ENCODE assay signal across 16 mouse cellular contexts in genomic region chr9:116084324-116084931, GRCm38 (mm10).
A peak's percentile ranks its signal among the peaks of the same experiment; 100 is the strongest.
DNase-seq lines count a peak whose midpoint lies in the region; ATAC-seq and TF ChIP-seq lines count a peak whose summit lies in the region.
"Had no signal": no experiment of that assay in that cellular context is flagged by ENCODE, and none has a peak within 500 bp of the region (broad histone marks: within the 10 kb centered on the region; RNA-seq: fewer than 3 reads in every experiment).

No protein-coding gene starts in this region.

- peak; percentile 66 for DNase-seq in liver, adult 2 months (ENCODE audit: extremely low read depth, low read depth, low spot score)
- DNase-seq in liver, embryonic 11.5 days (ENCODE audit: low spot score): no peak
- DNase-seq in lung, postnatal 25 days (ENCODE audit: low spot score): peak; percentile 45
- DNase-seq in splenic B cell, adult 2 months (ENCODE audit: low read depth, low spot score): peak; percentile 52
- no peak for DNase-seq in hindbrain, embryonic 11.5 days (ENCODE audit: low spot score)
- no peak for DNase-seq in adrenal gland, postnatal 14 days
- DNase-seq in embryonic facial prominence, embryonic 10.5 days (ENCODE audit: low spot score): no peak
- DNase-seq: cerebellum, adult 11 months; left cerebral cortex, postnatal 4 days; right cerebral cortex, postnatal 4 days had no signal

- WGBS in liver, adult 2 months: 45% methylated on average over 12 of the region's 12 CpGs
- WGBS in liver, embryonic 11.5 days: 73% methylated on average over 12 of the region's 12 CpGs
- WGBS in hindbrain, embryonic 11.5 days: 94% methylated on average over 12 of the region's 12 CpGs
- WGBS in embryonic facial prominence, embryonic 10.5 days: 91% methylated on average over 12 of the region's 12 CpGs

- no peak for TF ChIP-seq CTCF in liver, adult 2 months (IDR thresholded peaks at IDR 0.05; ENCODE audit: low read depth, low read length)
- TF ChIP-seq CTCF in bone marrow macrophage, adult 2 months (IDR thresholded peaks at IDR 0.05; ENCODE audit: low read depth, low read length): no peak

- no peak overlapping the region for H3K9ac ChIP-seq in liver, adult 2 months (ENCODE audit: low read depth, low read length)
- no peak overlapping the region for H3K9ac ChIP-seq in liver, embryonic 11.5 days (ENCODE audit: low read depth, low read length)
- H3K9ac ChIP-seq in hindbrain, embryonic 11.5 days (ENCODE audit: low read depth, low read length): no peak overlapping the region
- H3K9ac ChIP-seq: heart, embryonic 15.5 days had no signal

- no peak overlapping the region for H3K4me2 ChIP-seq in liver, embryonic 11.5 days
- H3K4me2 ChIP-seq in hindbrain, embryonic 11.5 days (replicated peaks; ENCODE audit: low read depth, low read length): no peak overlapping the region
- H3K4me2 ChIP-seq: heart, embryonic 15.5 days had no signal

- peaks cover 12% of the 10 kb centered on the region for H3K4me1 ChIP-seq in liver, adult 2 months (ENCODE audit: control insufficient read depth, insufficient read depth, low read length)
- no peaks in the 10 kb centered on the region for H3K4me1 ChIP-seq in liver, embryonic 11.5 days (replicated peaks; ENCODE audit: control insufficient read depth, insufficient read depth, low read length)
- peaks cover 26% of the 10 kb centered on the region for H3K4me1 ChIP-seq in bone marrow macrophage, adult 2 months (ENCODE audit: control insufficient read depth, insufficient read depth, low read length)
- H3K4me1 ChIP-seq in hindbrain, embryonic 11.5 days (replicated peaks; ENCODE audit: control insufficient read depth, insufficient read depth, low read length): no peaks in the 10 kb centered on the region
- H3K4me1 ChIP-seq in embryonic facial prominence, embryonic 10.5 days: no peaks in the 10 kb centered on the region
- H3K4me1 ChIP-seq: heart, embryonic 15.5 days had no signal

- no peaks in the 10 kb centered on the region for H3K36me3 ChIP-seq in liver, adult 2 months (ENCODE audit: control insufficient read depth, insufficient read depth, low read length)
- H3K36me3 ChIP-seq in liver, embryonic 11.5 days (ENCODE audit: control insufficient read depth, insufficient read depth, low read length): no peaks in the 10 kb centered on the region
- H3K36me3 ChIP-seq in splenic B cell, adult 2 months (ENCODE audit: control insufficient read depth, insufficient read depth, low read length, poor library complexity, severe bottlenecking): peaks cover 11% of the 10 kb centered on the region
- no peaks in the 10 kb centered on the region for H3K36me3 ChIP-seq in hindbrain, embryonic 11.5 days (ENCODE audit: control insufficient read depth, insufficient read depth, low read length)
- H3K36me3 ChIP-seq in embryonic facial prominence, embryonic 10.5 days (replicated peaks): no peaks in the 10 kb centered on the region

- no peaks in the 10 kb centered on the region for H3K79me2 ChIP-seq in liver, adult 2 months (ENCODE audit: control insufficient read depth, insufficient read depth, low read length)

- ATAC-seq in liver, embryonic 11.5 days (replicated peaks; ENCODE audit: low FRiP score): no peak
- no peak for ATAC-seq in hindbrain, embryonic 11.5 days (ENCODE audit: low FRiP score)
- ATAC-seq: hindbrain, embryonic 16.5 days; Patski had no signal

- H3K27ac ChIP-seq in liver, adult 2 months (replicated peaks; ENCODE audit: insufficient read depth, low read depth, low read length): no peak overlapping the region
- no peak overlapping the region for H3K27ac ChIP-seq in liver, embryonic 11.5 days (ENCODE audit: low read depth, low read length)
- H3K27ac ChIP-seq in bone marrow macrophage, adult 2 months (ENCODE audit: insufficient read depth, low read depth, low read length): peak overlapping the region; percentile 65
- no peak overlapping the region for H3K27ac ChIP-seq in hindbrain, embryonic 11.5 days (ENCODE audit: low read depth, low read length)
- no peak overlapping the region for H3K27ac ChIP-seq in embryonic facial prominence, embryonic 10.5 days (replicated peaks)
- H3K27ac ChIP-seq: heart, embryonic 15.5 days had no signal

- no peak for TF ChIP-seq POLR2A in liver, adult 2 months (IDR thresholded peaks at IDR 0.05; ENCODE audit: extremely low read depth, insufficient read depth, low read length)
- no peak for TF ChIP-seq POLR2A in bone marrow macrophage, adult 2 months (IDR thresholded peaks at IDR 0.05; ENCODE audit: borderline replicate concordance, low read depth, low read length)

- no peak overlapping the region for H3K4me3 ChIP-seq in liver, adult 2 months (ENCODE audit: insufficient read depth, low read depth, low read length)
- H3K4me3 ChIP-seq in liver, embryonic 11.5 days (ENCODE audit: low read depth, low read length): no peak overlapping the region
- H3K4me3 ChIP-seq in bone marrow macrophage, adult 2 months (ENCODE audit: insufficient read depth, low read length): peak overlapping the region; percentile 16; the same call in 1 of the 2 replicates
- no peak overlapping the region for H3K4me3 ChIP-seq in hindbrain, embryonic 11.5 days (ENCODE audit: low read depth, low read length)
- H3K4me3 ChIP-seq in embryonic facial prominence, embryonic 10.5 days: no peak overlapping the region
- H3K4me3 ChIP-seq: erythroblast, embryonic 14.5 days; heart, embryonic 15.5 days; megakaryocyte, embryonic 14.5 days had no signal

- H3K27me3 ChIP-seq in liver, adult 2 months (ENCODE audit: control insufficient read depth, insufficient read depth, low read length): no peaks in the 10 kb centered on the region
- H3K27me3 ChIP-seq in liver, embryonic 11.5 days (replicated peaks; ENCODE audit: control insufficient read depth, insufficient read depth, low read length): no peaks in the 10 kb centered on the region
- H3K27me3 ChIP-seq in splenic B cell, adult 2 months (ENCODE audit: control insufficient read depth, insufficient read depth, low read length, poor library complexity, severe bottlenecking): no peaks in the 10 kb centered on the region
- no peaks in the 10 kb centered on the region for H3K27me3 ChIP-seq in hindbrain, embryonic 11.5 days (ENCODE audit: control insufficient read depth, insufficient read depth, low read length)
- no peaks in the 10 kb centered on the region for H3K27me3 ChIP-seq in embryonic facial prominence, embryonic 10.5 days (replicated peaks; ENCODE audit: low read depth, poor library complexity, severe bottlenecking)
- H3K27me3 ChIP-seq: heart, embryonic 15.5 days; megakaryocyte, embryonic 14.5 days; Patski had no signal

- no peaks in the 10 kb centered on the region for H3K9me3 ChIP-seq in liver, embryonic 11.5 days (ENCODE audit: control insufficient read depth, low read length)
- H3K9me3 ChIP-seq in hindbrain, embryonic 11.5 days (ENCODE audit: control insufficient read depth, low read length): no peaks in the 10 kb centered on the region
- no peaks in the 10 kb centered on the region for H3K9me3 ChIP-seq in embryonic facial prominence, embryonic 10.5 days
- H3K9me3 ChIP-seq: heart, embryonic 15.5 days; megakaryocyte, embryonic 14.5 days had no signal

Comparison
In these comparisons a context has a peak if more than half of its experiments do, and no peak if none do; other contexts are left out.
1. DNase-seq: peak in liver, adult 2 months (single experiment), lung, postnatal 25 days (single experiment) and splenic B cell, adult 2 months (single experiment); none in liver, embryonic 11.5 days (single experiment), hindbrain, embryonic 11.5 days (single experiment), adrenal gland, postnatal 14 days (single experiment) and embryonic facial prominence, embryonic 10.5 days (single experiment).